Mouse (Mus musculus) heart, embryonic 12.5 days (tissue): ENCODE results near the gene Capn15. TPM values are rescaled to one million over a fixed set of nuclear protein-coding genes. Genes with fewer than 3 reads are reported as not detected.

Experiments used
- ATAC-seq: fragments of 200-750 bp; cut with Nextera tagmentation; 2 replicates; pipeline ENCODE4 v1.8.0; 2017; ENCODE audit warnings: moderate TSS enrichment, moderate library complexity; ENCODE audit not compliant: insufficient number of reproducible peaks, low FRiP score
- H3K27ac ChIP-seq: fragments of 300-500 bp; sonication (generic); 2 replicates; pipeline ENCODE4 v1.5.1; 2016; ENCODE audit warnings: mild to moderate bottlenecking, moderate library complexity; ENCODE audit not compliant: poor library complexity, severe bottlenecking
- H3K27me3 ChIP-seq: fragments of 300-500 bp; sonication (generic); replicated peaks from 2 replicates; pipeline ENCODE4 v1.6.1; 2016; ENCODE audit warnings: mild to moderate bottlenecking, moderate library complexity
- H3K36me3 ChIP-seq: fragments of 300-500 bp; sonication (generic); 2 replicates; pipeline ENCODE4 v1.6.1; 2016; ENCODE audit warnings: mild to moderate bottlenecking, moderate library complexity
- H3K4me1 ChIP-seq: fragments of 300-500 bp; sonication (generic); replicated peaks from 2 replicates; pipeline ENCODE4 v1.6.1; 2016; ENCODE audit warnings: mild to moderate bottlenecking
- H3K4me2 ChIP-seq: fragments of 300-500 bp; sonication (generic); 2 replicates; pipeline ENCODE4 v1.6.1; 2016; ENCODE audit warnings: mild to moderate bottlenecking, moderate library complexity
- H3K4me3 ChIP-seq: fragments of 300-500 bp; sonication (generic); 2 replicates; pipeline ENCODE4 v1.5.1; 2016; ENCODE audit warnings: mild to moderate bottlenecking
- H3K9ac ChIP-seq: fragments of 300-500 bp; sonication (generic); 2 replicates; pipeline ENCODE4 v1.6.1; 2016; ENCODE audit warnings: mild to moderate bottlenecking, moderate library complexity
- H3K9me3 ChIP-seq: fragments of 300-500 bp; sonication (generic); replicated peaks from 2 replicates; pipeline ENCODE4 v1.6.1; 2016; ENCODE audit warnings: mild to moderate bottlenecking, moderate library complexity
- WGBS: fragments of 180-500 bp; shearing (Covaris S2); methylation state at CpG from one replicate; pipeline ENCODE4 v1.1.7; 2016; 5-methylcytosine and 5-hydroxymethylcytosine counted together
- polyA plus RNA-seq: library from polyadenylated mRNA; unstranded; fragments of >200 nt; fragmentation: Nextera tagmentation; extraction: Ambion mirVana; gene quantifications from 2 replicates; pipeline ENCODE4 v1.2.1, GENCODE M21; 2016

The Capn15 gene
- 16.9 and 18.0 TPM in 2 replicates for polyA plus RNA-seq

DNA sequence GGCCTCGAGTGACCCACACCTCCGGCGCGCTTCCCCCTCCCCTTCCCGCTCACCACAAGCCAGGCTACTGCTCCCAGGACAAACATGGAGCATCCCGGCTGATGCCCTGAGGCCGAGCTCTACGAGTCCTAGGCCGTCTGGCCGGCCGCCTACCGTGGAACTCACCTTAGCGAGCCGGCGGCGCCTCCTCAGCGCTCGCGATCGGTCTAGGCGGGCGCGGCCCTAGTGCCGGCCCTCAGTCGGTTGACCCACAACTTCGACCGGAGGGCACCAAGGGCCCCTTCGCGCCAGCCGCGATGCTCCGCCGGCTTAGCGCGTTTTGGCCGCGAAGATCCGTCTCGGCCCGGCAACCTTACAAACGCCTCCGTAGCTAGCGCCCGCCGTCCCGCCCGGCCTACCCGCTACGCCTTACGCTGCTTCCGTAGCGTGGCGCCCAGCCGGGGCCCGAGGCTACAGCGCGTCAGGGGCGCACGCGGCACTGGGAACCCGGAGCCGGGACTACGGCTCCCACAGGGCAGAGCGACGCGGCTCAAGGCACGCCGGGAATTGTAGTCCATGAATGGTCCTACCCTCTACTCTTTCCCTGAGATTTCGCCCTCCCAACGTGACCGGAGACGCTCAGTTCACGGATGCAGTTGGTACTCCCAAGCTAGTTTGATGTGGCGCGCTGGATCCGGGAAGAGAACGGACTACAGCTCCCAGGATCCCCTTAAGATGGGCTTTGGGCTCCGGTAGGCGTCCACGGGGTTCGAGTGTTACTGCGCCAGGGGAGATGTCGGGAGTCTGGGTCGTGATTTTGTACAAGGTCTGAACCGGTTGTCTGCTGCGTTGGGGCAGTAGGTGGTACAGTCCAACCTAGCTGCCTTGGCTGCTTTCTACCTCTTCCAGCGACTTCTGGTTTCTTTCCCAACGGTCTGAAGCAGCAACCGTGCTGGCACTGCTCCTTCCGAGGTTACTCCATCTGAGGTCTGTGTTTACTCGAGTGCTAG is at the start of gene Capn15:
Capn15 (minus strand) TSS at position 491 of the 989 bp plus-strand sequence.
- peak; percentile 98 for ATAC-seq
- Histone ChIP-seq H3K4me1 (peaks cover 28% of the 10 kb centered on the region), H3K27ac (peak within 1 kb of the TSS; percentile 83), H3K4me3 (peak within 1 kb of the TSS; percentile 82), H3K4me2 (peak within 1 kb of the TSS; percentile 86), H3K9ac (peak within 1 kb of the TSS; percentile 85), H3K9me3 (no peaks in the 10 kb centered on the region), H3K36me3 (peaks cover 20% of the 10 kb centered on the region), H3K27me3 (no peaks in the 10 kb centered on the region)
- WGBS = under 1% methylated on average over 91 of the region's 91 CpGs

DNA sequence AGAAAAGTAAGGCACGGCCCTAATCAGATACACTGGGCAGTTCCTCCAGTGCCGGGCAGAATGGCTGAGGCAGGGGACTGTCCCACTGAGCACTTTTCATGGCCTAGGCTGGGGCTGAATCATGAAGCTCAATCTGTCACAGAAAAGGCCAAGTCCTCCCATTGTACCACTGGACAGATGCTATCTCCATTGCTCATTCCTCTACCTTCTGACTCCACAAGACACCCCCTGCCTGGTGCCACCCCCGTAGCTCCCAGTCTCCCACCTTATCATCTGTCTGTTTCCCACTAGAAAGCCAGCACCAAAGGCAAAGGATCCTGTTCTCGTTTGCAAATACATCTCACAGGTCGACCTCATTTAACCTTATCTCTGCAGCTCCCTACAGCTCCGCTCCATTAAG is 46.4 kb upstream of the Capn15 start:
- Histone ChIP-seq H3K27me3 (no peaks in the 10 kb centered on the region), H3K9me3 (no peaks in the 10 kb centered on the region), H3K4me3 (no peak overlapping the region), H3K9ac (no peak overlapping the region), H3K4me1 (peaks cover 8% of the 10 kb centered on the region), H3K4me2 (no peak overlapping the region), H3K36me3 (peaks cover 23% of the 10 kb centered on the region; the same call in 1 of the 2 replicates), H3K27ac (no peak overlapping the region)
- no peak for ATAC-seq
- WGBS = 46% methylated on average over 6 of the region's 6 CpGs

DNA sequence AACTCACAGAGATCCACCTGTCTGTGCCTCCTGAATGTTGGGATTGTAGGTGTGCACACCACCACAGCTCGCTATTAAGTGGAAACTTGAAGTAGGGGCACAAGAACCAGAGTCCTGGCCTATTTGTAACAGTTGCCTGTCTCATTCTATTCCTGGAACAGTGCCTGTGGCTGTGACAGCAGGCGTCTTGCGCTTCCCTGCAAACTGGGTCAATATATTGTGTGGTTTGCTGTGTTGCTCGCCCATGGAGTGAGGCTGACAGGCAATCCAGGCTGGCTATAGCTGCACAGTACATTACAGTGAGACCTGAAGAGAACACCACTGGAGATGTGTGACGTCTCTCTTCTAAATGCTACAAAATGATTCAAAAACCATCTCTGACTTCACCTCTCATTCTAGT is 46.0 kb upstream of the Capn15 start:
- WGBS = 75% methylated on average over 5 of the region's 5 CpGs
- Histone ChIP-seq H3K4me1 (peaks cover 8% of the 10 kb centered on the region), H3K27me3 (no peaks in the 10 kb centered on the region), H3K4me2 (no peak overlapping the region), H3K27ac (no peak overlapping the region), H3K9me3 (no peaks in the 10 kb centered on the region), H3K9ac (no peak overlapping the region), H3K4me3 (no peak overlapping the region), H3K36me3 (peaks cover 23% of the 10 kb centered on the region; the same call in 1 of the 2 replicates)
- no peak for ATAC-seq

DNA sequence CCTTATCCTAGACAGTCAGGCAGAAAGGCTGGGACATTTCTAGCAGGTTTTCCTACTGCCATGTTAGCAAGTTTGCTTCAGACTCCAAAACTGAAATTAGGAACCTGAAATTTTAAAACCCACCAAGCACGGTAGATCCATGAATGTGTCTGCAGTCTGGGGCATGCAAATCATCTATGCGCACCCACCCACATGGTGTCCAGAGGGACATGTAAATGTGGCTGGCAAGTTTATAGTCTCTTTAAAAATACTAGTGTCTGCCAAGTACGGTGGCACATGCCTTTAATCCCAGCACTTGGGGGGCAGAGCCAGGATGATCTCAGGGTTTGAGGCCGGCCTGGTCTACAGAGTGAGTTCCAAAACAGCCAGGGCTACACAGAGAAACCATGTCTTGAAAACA is 42.7 kb upstream of the Capn15 start:
- H3K27me3 ChIP-seq = no peaks in the 10 kb centered on the region
- H3K4me3 ChIP-seq = no peak overlapping the region
- H3K27ac ChIP-seq = no peak overlapping the region
- 94% methylated on average over 4 of the region's 4 CpGs for WGBS
- ATAC-seq = no peak
- H3K4me1 ChIP-seq = peaks cover 5% of the 10 kb centered on the region
- no peaks in the 10 kb centered on the region for H3K9me3 ChIP-seq
- peaks cover 11% of the 10 kb centered on the region; the same call in 1 of the 2 replicates for H3K36me3 ChIP-seq
- no peak overlapping the region for H3K4me2 ChIP-seq
- no peak overlapping the region for H3K9ac ChIP-seq

DNA sequence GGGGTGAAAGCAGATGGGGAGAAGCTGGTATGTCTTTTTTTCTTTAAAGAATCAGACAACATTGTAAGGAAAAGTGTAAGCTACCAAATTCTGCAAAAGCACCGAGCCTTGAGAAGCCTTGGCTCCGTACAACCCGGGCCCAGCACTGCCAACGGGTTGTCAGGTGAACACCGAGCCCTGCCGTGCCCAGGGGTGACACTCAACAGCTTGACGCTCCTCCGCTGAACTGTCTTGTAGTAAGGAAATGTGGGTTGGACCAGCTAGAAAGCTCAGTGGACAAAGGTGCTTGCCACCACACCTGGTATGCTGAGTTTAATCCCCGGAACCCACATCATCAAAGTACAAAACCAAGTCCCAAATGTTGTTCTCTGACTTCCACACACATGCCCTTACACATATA is 39.1 kb upstream of the Capn15 start:
- Histone ChIP-seq H3K9me3 (no peaks in the 10 kb centered on the region), H3K27ac (no peak overlapping the region), H3K4me2 (no peak overlapping the region), H3K9ac (no peak overlapping the region), H3K4me3 (no peak overlapping the region), H3K27me3 (no peaks in the 10 kb centered on the region), H3K4me1 (peaks cover 17% of the 10 kb centered on the region), H3K36me3 (peaks cover 11% of the 10 kb centered on the region; the same call in 1 of the 2 replicates)
- 89% methylated on average over 9 of the region's 9 CpGs for WGBS
- ATAC-seq = no peak

DNA sequence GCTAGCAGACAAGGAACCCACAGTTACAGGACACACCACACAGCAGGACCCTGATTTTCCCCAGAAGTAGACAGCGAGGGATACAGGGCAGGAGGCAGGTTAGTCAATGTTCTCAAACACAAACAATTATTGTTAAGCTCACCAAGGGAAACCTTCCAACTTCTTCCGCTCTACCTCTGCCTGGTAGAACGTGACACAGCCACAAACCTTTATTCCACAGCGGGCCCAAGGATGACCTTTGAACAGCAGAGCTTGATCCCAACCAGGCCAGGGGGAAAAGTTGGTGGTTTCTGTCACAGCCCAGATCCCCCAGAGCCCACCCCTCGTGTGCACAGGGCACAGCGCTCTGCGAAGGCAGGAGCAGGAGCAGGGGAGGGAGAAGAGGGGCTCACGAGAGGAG is 38.4 kb upstream of the Capn15 start:
- H3K4me2 ChIP-seq = no peak overlapping the region
- no peak for ATAC-seq
- no peaks in the 10 kb centered on the region for H3K27me3 ChIP-seq
- no peak overlapping the region for H3K4me3 ChIP-seq
- H3K4me1 ChIP-seq = peaks cover 17% of the 10 kb centered on the region
- H3K36me3 ChIP-seq = peaks cover 13% of the 10 kb centered on the region; the same call in 1 of the 2 replicates
- H3K9ac ChIP-seq = no peak overlapping the region
- no peaks in the 10 kb centered on the region for H3K9me3 ChIP-seq
- 88% methylated on average over 8 of the region's 8 CpGs for WGBS
- H3K27ac ChIP-seq = no peak overlapping the region

DNA sequence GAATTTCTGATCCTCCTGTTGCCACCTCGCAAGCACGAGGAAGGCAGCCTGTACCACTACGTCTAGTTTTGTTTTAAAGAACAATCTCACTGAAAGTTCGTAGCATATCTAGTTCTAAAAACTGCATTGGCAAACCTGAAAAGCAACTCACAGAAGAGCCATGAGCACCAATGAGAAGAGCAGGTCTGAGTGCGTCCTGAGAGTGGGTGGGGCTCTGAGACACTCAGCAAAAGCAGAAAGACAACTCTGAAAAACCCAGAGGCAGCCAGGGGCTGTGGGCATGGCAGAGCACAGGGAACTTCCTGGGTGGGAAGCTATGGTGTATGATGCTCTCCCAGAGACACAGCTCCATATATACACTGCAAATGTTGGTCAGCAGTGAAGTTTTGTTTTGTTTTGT is 37.6 kb upstream of the Capn15 start:
- Histone ChIP-seq H3K27ac (no peak overlapping the region), H3K27me3 (no peaks in the 10 kb centered on the region), H3K4me2 (no peak overlapping the region), H3K4me1 (peaks cover 22% of the 10 kb centered on the region), H3K9ac (peak overlapping the region; percentile 25; the same call in 1 of the 2 replicates), H3K9me3 (no peaks in the 10 kb centered on the region), H3K36me3 (peaks cover 14% of the 10 kb centered on the region; the same call in 1 of the 2 replicates), H3K4me3 (no peak overlapping the region)
- ATAC-seq = no peak
- WGBS = 86% methylated on average over 5 of the region's 5 CpGs

DNA sequence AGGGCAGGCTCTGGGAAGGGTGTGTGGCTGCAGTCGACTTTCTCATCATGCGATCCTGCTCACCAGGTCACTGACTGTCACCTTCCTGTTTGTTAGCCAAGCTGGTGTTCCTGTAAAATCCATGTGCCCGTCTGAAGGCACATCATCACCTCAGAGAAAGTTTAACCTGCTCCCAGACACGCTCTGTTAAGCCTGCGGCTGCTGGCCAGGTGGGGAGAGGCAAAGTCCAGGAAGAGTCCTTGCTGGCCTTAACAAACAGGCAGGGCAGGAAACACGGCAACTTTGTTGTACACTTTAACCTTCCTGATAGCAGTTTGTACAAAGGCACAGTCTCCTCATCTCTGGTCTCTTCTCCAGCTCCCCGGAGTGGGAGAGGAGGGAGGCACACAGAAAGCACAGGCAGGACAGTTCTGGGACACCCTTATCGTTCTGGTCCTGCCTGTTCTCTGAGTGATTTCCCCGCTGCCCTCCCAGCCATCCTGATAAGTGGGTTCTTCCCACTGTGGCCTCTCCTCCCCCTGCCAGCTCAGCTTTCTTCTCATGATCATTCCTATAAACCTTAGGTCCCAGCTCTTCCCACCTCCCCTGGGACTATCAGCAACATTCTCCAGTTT is 36.2 kb upstream of the Capn15 start:
- ATAC-seq = no peak
- peaks cover 9% of the 10 kb centered on the region; the same call in 1 of the 2 replicates for H3K36me3 ChIP-seq

DNA sequence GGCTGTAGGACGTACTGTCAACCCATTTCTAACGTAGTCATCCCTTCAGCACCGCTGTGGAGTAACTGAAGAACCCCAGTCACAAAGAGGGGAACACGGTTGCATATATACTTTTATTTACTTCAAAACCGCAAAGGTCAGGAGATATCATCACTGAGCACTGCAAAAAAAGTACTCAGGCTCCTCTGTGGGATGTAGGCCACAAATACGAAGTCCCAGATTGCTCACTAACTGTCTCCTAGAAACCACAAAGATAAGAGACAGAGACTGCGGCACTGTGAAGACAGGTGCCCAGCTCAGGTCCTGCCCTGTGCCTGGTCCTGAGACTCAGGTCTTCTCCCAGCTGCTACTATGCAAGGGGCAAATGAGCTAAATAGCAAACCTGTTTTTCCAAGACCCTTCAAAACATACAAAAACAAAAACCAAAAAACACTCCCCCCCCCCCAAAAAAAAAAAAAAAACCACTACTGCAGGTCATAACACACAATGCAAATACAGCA is 35.3 kb upstream of the Capn15 start:
- WGBS = 69% methylated on average over 7 of the region's 7 CpGs
- Histone ChIP-seq H3K27ac (no peak overlapping the region), H3K4me1 (peaks cover 22% of the 10 kb centered on the region), H3K27me3 (no peaks in the 10 kb centered on the region), H3K36me3 (peaks cover 10% of the 10 kb centered on the region), H3K9me3 (no peaks in the 10 kb centered on the region), H3K4me2 (no peak overlapping the region), H3K9ac (no peak overlapping the region), H3K4me3 (no peak overlapping the region)
- no peak for ATAC-seq

More for the DNA sequence above, 36.2 kb upstream of the Capn15 start:
- Histone ChIP-seq H3K9me3 (no peaks in the 10 kb centered on the region), H3K27ac (peak overlapping the region; percentile 23), H3K4me3 (no peak overlapping the region), H3K9ac (no peak overlapping the region), H3K4me1 (peaks cover 22% of the 10 kb centered on the region), H3K27me3 (no peaks in the 10 kb centered on the region), H3K4me2 (peak overlapping the region; percentile 20; the same call in 1 of the 2 replicates)
- WGBS = 29% methylated on average over 9 of the region's 9 CpGs

DNA sequence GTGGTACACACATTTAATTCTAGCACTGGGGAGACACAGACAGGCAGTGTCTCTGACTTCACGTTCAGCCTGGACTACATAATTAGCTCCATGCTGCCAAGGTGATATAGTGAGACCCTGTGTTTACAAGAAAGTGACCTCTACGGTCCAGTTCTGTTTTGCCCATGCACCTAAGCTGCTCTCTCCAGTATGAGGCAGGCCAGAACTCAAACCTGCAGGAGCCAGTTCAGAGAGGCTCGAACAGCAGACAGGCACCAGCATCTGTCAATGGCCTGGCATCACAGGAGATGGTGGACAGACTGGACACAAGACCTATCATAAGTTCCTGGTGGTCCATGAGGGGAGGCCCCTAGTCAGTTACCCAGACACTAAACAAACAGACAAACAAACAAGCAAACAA is 32.8 kb upstream of the Capn15 start:
- Histone ChIP-seq H3K4me3 (no peak overlapping the region), H3K27me3 (no peaks in the 10 kb centered on the region), H3K4me1 (peaks cover 22% of the 10 kb centered on the region), H3K9me3 (no peaks in the 10 kb centered on the region), H3K27ac (peak overlapping the region; percentile 76), H3K9ac (no peak overlapping the region; the same call in 1 of the 2 replicates), H3K4me2 (no peak overlapping the region), H3K36me3 (peaks cover 23% of the 10 kb centered on the region)
- WGBS = 50% methylated on average over 3 of the region's 3 CpGs
- no peak for ATAC-seq

DNA sequence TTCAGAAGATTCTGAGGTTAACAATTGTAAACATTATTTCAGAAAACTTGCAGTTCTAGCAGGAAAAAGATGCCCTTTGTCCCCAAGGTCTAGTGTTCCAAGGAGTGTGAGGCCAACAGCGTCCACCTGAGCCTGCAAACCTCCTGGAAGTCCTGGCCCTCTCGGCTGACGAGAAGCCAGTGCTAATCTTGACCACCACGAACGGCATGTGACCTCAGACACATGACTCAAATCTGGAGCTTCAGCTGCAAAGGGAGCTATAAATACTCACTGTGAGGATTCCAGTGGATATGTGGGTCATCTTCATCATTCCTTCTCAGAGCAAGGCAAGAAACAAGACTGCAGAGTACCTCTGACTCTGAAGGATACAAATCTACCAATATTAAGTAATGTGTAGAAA is 32.4 kb upstream of the Capn15 start:
- WGBS = 29% methylated on average over 5 of the region's 5 CpGs
- no peaks in the 10 kb centered on the region for H3K27me3 ChIP-seq
- no peak overlapping the region for H3K4me3 ChIP-seq
- H3K4me2 ChIP-seq = no peak overlapping the region
- no peak for ATAC-seq
- H3K27ac ChIP-seq = peak overlapping the region; percentile 76
- no peaks in the 10 kb centered on the region for H3K9me3 ChIP-seq
- peaks cover 25% of the 10 kb centered on the region for H3K36me3 ChIP-seq
- H3K9ac ChIP-seq = no peak overlapping the region; the same call in 1 of the 2 replicates
- H3K4me1 ChIP-seq = peaks cover 22% of the 10 kb centered on the region
